Mouse (Mus musculus) E14TG2a.4 (cell line): ENCODE measurements at regions not wholly inside any gene's neighbourhood (a gene's known extent, or its start where the extent isn't known, plus 50 kb on each side); places are given as distances from the start of the nearest gene placed in this dataset.

Experiments used
- H3K27me3 ChIP-seq: 2 replicates; pipeline ENCODE4 v1.6.1; 2014; ENCODE audit warnings: low read length, control low read depth; ENCODE audit not compliant: insufficient read depth
- H3K36me3 ChIP-seq: 2 replicates; pipeline ENCODE4 v1.6.1; 2014; ENCODE audit warnings: low read length, control low read depth; ENCODE audit not compliant: insufficient read depth
- H3K4me1 ChIP-seq: replicated peaks from 2 replicates; pipeline ENCODE4 v1.6.1; 2014; ENCODE audit warnings: low read depth, low read length, control low read depth
- H3K4me3 ChIP-seq: replicated peaks from 2 replicates; pipeline ENCODE4 v1.5.1; 2014; ENCODE audit warnings: mild to moderate bottlenecking, low read length
- H3K9me3 ChIP-seq: 2 replicates; pipeline ENCODE4 v1.6.1; 2014; ENCODE audit warnings: low read length, control low read depth
- CTCF ChIP-seq: conservative IDR thresholded peaks from 2 replicates; pipeline ENCODE4 v1.5.1; 2014; ENCODE audit warnings: low read length
- NANOG ChIP-seq: IDR thresholded peaks from 2 replicates; pipeline ENCODE4 v1.6.1; 2014; ENCODE audit warnings: borderline replicate concordance, low read length, mixed read lengths
- POU5F1 ChIP-seq: IDR thresholded peaks from 2 replicates; pipeline ENCODE4 v1.6.1; 2014; ENCODE audit warnings: low read length, borderline replicate concordance

DNA sequence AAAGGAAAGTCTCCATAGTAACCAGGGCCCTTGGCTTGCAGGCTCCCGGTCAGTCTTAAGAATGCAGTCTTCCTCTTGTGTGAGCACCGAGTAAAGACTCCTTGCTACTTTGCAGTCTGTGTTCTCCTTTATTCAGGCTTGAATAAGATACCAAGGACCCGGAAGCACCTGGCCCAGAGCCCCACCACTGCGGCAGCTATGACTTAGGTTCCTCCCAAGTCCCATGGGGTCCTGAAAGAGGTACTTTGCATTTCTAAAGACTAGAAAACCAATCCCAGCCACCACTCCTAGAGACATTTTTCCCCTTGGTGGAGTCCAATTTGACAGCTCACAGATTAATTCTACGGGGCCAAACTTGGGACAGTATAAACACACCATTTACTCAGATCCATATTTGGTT is 51.7 kb upstream of the Tspan11 start:
- H3K4me3 ChIP-seq = no peak overlapping the region
- TF ChIP-seq POU5F1 (no peak), NANOG (no peak), CTCF (no peak)
- H3K36me3 ChIP-seq = no peaks in the 10 kb centered on the region
- H3K9me3 ChIP-seq = no peaks in the 10 kb centered on the region; the same call in 1 of the 2 replicates
- peaks cover 77% of the 10 kb centered on the region for H3K4me1 ChIP-seq
- no peaks in the 10 kb centered on the region for H3K27me3 ChIP-seq

DNA sequence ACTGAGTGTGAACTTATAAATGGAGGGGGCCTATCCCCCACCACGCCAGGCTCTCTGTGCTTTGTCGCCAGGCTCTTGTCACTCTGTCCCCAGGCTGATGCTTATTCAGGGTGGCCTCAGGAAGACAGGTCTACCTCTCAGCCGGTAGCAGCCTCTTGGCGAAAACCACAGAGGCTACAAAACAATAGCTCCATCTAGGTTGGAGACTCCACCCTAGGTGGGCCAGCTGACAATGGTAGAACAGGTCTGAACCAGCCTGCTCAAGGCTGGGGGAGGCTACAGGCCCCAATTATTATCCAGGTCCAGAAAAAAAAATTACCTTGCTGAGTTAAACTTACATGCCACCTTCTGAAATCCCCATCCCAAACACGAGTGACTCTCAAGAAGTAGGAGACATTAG is 59.0 kb upstream of the Tspan11 start:
- no peaks in the 10 kb centered on the region for H3K9me3 ChIP-seq
- H3K4me3 ChIP-seq = 0 out of 2 replicates have a peak overlapping the region, but pooled peaks have one; percentile 3
- H3K4me1 ChIP-seq = peaks cover 60% of the 10 kb centered on the region
- H3K36me3 ChIP-seq = no peaks in the 10 kb centered on the region
- TF ChIP-seq NANOG (no peak), CTCF (no peak), POU5F1 (no peak)
- no peaks in the 10 kb centered on the region for H3K27me3 ChIP-seq

DNA sequence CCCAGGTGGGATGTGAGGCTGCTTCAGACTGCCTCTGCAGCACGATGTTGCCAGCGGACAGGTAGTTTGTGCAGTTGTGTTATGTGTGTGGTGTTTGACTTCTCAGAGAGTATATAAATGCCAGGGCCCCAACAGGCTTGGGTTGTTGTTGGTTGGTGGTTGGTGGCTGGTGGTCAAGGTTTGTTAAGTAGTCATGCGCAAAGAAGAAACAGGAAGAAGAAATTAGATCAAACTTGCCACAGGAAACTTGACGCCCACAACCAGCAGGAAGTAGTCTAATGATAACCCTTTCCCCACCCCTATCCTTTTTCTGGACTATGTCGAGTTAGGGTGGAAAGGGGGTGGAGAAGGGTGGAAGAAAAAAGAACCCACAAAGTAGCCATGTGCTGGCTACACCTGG is 56.2 kb upstream of the Prmt8 start:
- no peaks in the 10 kb centered on the region for H3K27me3 ChIP-seq
- TF ChIP-seq CTCF = no peak
- no peak for TF ChIP-seq NANOG
- no peak for TF ChIP-seq POU5F1
- no peaks in the 10 kb centered on the region for H3K9me3 ChIP-seq
- H3K36me3 ChIP-seq = no peaks in the 10 kb centered on the region
- H3K4me3 ChIP-seq = no peak overlapping the region
- peaks cover 51% of the 10 kb centered on the region for H3K4me1 ChIP-seq

DNA sequence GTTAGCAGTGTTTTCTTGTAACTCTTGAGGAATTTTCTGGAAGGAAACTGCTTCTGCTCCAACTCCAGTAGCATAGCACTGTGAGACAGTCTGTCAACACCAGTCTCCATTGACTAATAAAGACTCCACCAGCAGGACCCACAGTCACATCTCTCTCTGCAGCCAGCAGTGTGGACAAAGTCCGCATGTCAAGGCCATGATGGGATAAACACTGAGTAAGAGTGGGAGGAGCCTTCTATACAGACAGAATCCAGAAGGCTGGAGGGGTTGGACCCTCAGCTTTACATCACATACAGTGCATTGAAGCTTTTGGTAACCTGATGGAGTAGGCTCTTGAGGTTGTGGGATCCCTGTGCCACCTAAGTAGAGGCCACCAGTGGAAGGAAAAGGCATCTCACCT is 54.4 kb upstream of the Prmt8 start:
- Histone ChIP-seq H3K36me3 (no peaks in the 10 kb centered on the region), H3K4me1 (peaks cover 35% of the 10 kb centered on the region), H3K27me3 (no peaks in the 10 kb centered on the region), H3K4me3 (no peak overlapping the region), H3K9me3 (no peaks in the 10 kb centered on the region)
- no peak for TF ChIP-seq CTCF
- no peak for TF ChIP-seq POU5F1
- no peak for TF ChIP-seq NANOG

DNA sequence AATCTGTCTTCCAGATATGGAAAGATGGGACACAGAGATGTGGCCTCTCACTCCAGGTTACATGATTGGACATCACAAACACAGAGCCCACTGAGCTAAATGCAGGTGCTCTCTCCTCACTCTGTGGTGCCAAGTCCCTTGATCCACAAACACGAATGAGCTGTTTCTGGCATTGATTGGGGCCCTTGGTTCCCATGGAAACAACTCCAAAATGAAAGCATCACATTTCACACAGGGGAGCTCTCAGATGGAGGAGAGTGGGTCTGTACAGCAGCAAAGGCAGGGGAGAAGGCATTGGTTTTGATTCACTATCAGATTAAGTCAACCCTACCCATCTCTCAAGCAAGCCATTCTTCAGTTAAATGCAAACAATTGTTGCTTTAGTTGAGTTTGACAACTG is 51.3 kb upstream of the Prmt8 start:
- Histone ChIP-seq H3K4me1 (peaks cover 12% of the 10 kb centered on the region), H3K9me3 (no peaks in the 10 kb centered on the region), H3K27me3 (no peaks in the 10 kb centered on the region), H3K36me3 (no peaks in the 10 kb centered on the region), H3K4me3 (no peak overlapping the region)
- TF ChIP-seq POU5F1 (no peak), NANOG (no peak), CTCF (no peak)
